Mouse (Mus musculus) neural tube, embryonic 11.5 days (tissue): ENCODE data around the gene Urb2. TPM values are rescaled to one million over a fixed set of nuclear protein-coding genes. Genes with fewer than 3 reads are reported as not detected.

Source experiments
- ATAC-seq: fragments of 200-750 bp; cut with Nextera tagmentation; 2 replicates; pipeline ENCODE4 v1.8.0; 2017; ENCODE audit warnings: moderate number of reproducible peaks, mild to moderate bottlenecking, moderate TSS enrichment, moderate library complexity; ENCODE audit not compliant: insufficient read depth, low FRiP score, low TSS enrichment
- DNase-seq: peaks from one replicate; pipeline ENCODE4 v3.0.0-alpha.2; 2015; ENCODE audit warnings: low spot score
- H3K27ac ChIP-seq: fragments of 300-500 bp; sonication (generic); 2 replicates; pipeline ENCODE4 v1.5.1; 2014; ENCODE audit warnings: low read depth, mild to moderate bottlenecking, low read length
- H3K27me3 ChIP-seq: fragments of 300-500 bp; sonication (generic); 2 replicates; pipeline ENCODE4 v1.6.1; 2014; ENCODE audit warnings: mild to moderate bottlenecking, low read length, mixed read lengths; ENCODE audit not compliant: control insufficient read depth, insufficient read depth
- H3K36me3 ChIP-seq: fragments of 300-500 bp; sonication (generic); 2 replicates; pipeline ENCODE4 v1.6.1; 2014; ENCODE audit warnings: mild to moderate bottlenecking, low read length, moderate library complexity, mixed read lengths; ENCODE audit not compliant: control insufficient read depth, insufficient read depth
- H3K4me1 ChIP-seq: fragments of 300-500 bp; sonication (generic); 2 replicates; pipeline ENCODE4 v1.6.1; 2014; ENCODE audit warnings: low read length, mixed read lengths; ENCODE audit not compliant: control insufficient read depth, insufficient read depth
- H3K4me2 ChIP-seq: fragments of 300-500 bp; sonication (generic); 2 replicates; pipeline ENCODE4 v1.6.1; 2014; ENCODE audit warnings: low read depth, mild to moderate bottlenecking, moderate library complexity
- H3K4me3 ChIP-seq: fragments of 300-500 bp; sonication (generic); 2 replicates; pipeline ENCODE4 v1.5.1; 2014; ENCODE audit warnings: low read depth, low read length
- H3K9ac ChIP-seq: fragments of 300-500 bp; sonication (generic); 2 replicates; pipeline ENCODE4 v1.6.1; 2014; ENCODE audit warnings: mild to moderate bottlenecking, low read length
- H3K9me3 ChIP-seq: fragments of 300-500 bp; sonication (generic); 2 replicates; pipeline ENCODE4 v1.6.1; 2016; ENCODE audit warnings: low read length; ENCODE audit not compliant: control insufficient read depth
- WGBS: fragments of 180-500 bp; shearing (Covaris S2); extraction: QIAGEN DNeasy Blood & Tissue Kit; methylation state at CpG from one replicate; pipeline ENCODE4 v1.1.7; 2014; 5-methylcytosine and 5-hydroxymethylcytosine counted together
- polyA plus RNA-seq: library from polyadenylated mRNA; unstranded; fragments of >200 nt; fragmentation: Nextera tagmentation; extraction: Ambion mirVana; gene quantifications from 2 replicates; pipeline ENCODE4 v1.2.1, GENCODE M21; 2014

Urb2 gene
- polyA plus RNA-seq, 1 experiment from 2014 or later: 9.7 TPM

DNA sequence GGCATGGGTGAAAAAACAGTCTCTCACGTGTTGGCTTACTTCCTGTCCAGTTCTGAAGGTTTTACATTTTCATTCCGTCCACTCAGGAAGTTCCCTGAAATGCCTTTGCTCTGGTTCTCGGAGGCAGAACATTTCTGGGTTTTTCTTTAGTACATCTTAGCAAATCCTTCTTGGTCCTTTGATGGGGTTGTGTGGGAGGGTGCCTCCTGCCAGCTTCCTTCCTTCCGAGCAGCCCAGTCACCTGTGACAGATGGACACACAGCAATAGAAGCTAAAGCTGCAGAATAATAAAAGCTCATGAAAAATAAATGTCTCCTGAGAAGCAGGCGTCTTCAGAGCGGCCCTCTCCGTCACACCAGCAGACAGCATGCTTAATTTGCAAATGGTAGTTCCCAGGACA lies 57.7 kb downstream of the Urb2 start:
- no peak for ATAC-seq
- no peak overlapping the region for H3K4me2 ChIP-seq
- no peaks in the 10 kb centered on the region for H3K36me3 ChIP-seq
- no peak overlapping the region for H3K4me3 ChIP-seq
- H3K27me3 ChIP-seq: no peaks in the 10 kb centered on the region
- WGBS: 59% methylated on average over 7 of the region's 7 CpGs
- no peaks in the 10 kb centered on the region for H3K9me3 ChIP-seq
- no peak overlapping the region for H3K9ac ChIP-seq
- no peaks in the 10 kb centered on the region for H3K4me1 ChIP-seq
- H3K27ac ChIP-seq: no peak overlapping the region
- DNase-seq: no peak

- ATAC-seq (no peak), DNase-seq (peak; percentile 7)
- H3K36me3 ChIP-seq: no peaks in the 10 kb centered on the region
- H3K27me3 ChIP-seq: no peaks in the 10 kb centered on the region
- H3K4me1 ChIP-seq: no peaks in the 10 kb centered on the region
- no peak overlapping the region for H3K4me2 ChIP-seq
- H3K9ac ChIP-seq: no peak overlapping the region
- 84% methylated on average over 21 of the region's 21 CpGs for WGBS
- no peak overlapping the region for H3K27ac ChIP-seq
- H3K9me3 ChIP-seq: no peaks in the 10 kb centered on the region
- no peak overlapping the region for H3K4me3 ChIP-seq
These were observed 59.4 kb downstream of the Urb2 start for GRCm38 (mm10) chr8:124080467-124081326.

DNA sequence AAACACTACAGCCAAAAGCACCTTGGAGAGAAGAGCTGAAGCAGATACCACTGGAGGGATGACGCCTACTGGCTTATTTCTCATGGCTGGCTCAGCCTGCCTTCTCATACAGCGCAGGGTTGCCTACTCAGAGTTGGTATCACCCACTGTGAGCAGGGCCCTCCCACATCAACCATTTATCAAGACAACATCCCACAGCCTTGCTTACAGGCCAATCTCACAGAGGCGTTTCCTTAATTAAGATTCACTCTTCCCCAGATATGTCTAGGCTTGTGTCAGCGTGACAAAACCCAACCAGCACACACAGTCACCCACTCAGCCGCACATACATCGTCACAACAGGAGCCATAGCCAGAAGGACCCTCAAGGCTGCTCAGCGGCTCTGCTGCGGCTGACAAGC lies 61.3 kb downstream of the Urb2 start:
- DNase-seq: no peak
- Histone ChIP-seq H3K9ac (no peak overlapping the region), H3K4me3 (no peak overlapping the region), H3K4me1 (no peaks in the 10 kb centered on the region), H3K36me3 (no peaks in the 10 kb centered on the region), H3K9me3 (no peaks in the 10 kb centered on the region), H3K27ac (no peak overlapping the region), H3K27me3 (no peaks in the 10 kb centered on the region), H3K4me2 (no peak overlapping the region)
- no peak for ATAC-seq
- 94% methylated on average over 8 of the region's 8 CpGs for WGBS

DNA sequence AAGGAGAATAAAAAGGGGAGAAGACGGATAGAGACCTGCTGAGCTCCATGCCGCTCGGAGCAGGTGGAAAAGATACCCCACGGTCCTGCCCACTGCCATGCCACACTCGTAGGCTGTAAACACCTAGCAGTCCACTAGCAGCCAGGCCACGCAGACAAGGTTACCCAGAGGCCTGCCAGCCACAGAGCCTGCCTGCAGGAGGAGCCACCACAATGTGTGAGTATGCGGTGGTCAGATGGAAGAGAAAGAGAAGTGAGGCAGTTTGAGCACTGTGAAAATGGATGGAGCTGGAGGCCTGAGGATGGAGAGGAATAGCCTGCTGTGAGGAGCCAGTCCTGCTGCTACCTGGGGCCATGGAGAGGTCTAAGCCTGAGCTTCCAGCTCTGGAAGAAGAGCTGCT lies 62.3 kb downstream of the Urb2 start:
- WGBS: 82% methylated on average over 7 of the region's 7 CpGs
- ATAC-seq (no peak), DNase-seq (peak; percentile 4)
- H3K9ac ChIP-seq: no peak overlapping the region
- no peak overlapping the region for H3K4me3 ChIP-seq
- no peaks in the 10 kb centered on the region for H3K9me3 ChIP-seq
- H3K4me1 ChIP-seq: no peaks in the 10 kb centered on the region
- no peaks in the 10 kb centered on the region for H3K36me3 ChIP-seq
- no peak overlapping the region for H3K4me2 ChIP-seq
- H3K27ac ChIP-seq: no peak overlapping the region
- no peaks in the 10 kb centered on the region for H3K27me3 ChIP-seq

DNA sequence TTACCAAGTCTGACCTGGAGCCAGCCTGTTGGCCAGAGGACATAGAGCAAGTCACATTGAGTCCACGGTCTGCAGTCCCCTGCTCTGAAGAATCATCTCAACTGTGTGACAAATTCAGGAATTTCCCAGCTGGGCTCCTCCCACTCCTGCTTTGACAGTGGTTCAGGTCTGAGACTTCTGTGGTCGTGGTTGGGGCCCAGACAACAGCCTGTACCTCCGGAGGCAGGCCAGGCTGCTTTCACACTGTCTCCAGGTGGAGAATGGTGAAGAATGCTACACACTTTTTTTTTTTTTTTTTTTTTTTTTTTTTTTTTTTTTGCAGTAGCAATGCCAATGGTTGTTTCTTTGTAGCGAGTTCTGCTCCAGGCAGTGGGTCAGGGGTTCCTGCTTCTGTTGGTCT lies 64.4 kb downstream of the Urb2 start:
- no peaks in the 10 kb centered on the region for H3K36me3 ChIP-seq

GRCm38 (mm10) chr8:124088092-124088613 lies 66.8 kb downstream of the Urb2 start:
- H3K36me3 ChIP-seq: no peaks in the 10 kb centered on the region
- DNase-seq: no peak
- no peak overlapping the region for H3K9ac ChIP-seq
- H3K4me2 ChIP-seq: no peak overlapping the region
- no peak overlapping the region for H3K27ac ChIP-seq
- H3K9me3 ChIP-seq: no peaks in the 10 kb centered on the region
- WGBS: 49% methylated on average over 11 of the region's 11 CpGs
- no peak overlapping the region for H3K4me3 ChIP-seq
- no peaks in the 10 kb centered on the region for H3K4me1 ChIP-seq
- ATAC-seq: no peak
- H3K27me3 ChIP-seq: no peaks in the 10 kb centered on the region

More for the DNA sequence above, 64.4 kb downstream of the Urb2 start:
- Histone ChIP-seq H3K27ac (no peak overlapping the region), H3K4me2 (no peak overlapping the region), H3K4me1 (no peaks in the 10 kb centered on the region), H3K27me3 (no peaks in the 10 kb centered on the region), H3K9ac (no peak overlapping the region), H3K4me3 (no peak overlapping the region), H3K9me3 (no peaks in the 10 kb centered on the region)
- no peak for ATAC-seq
- peak; percentile 7 for DNase-seq
- WGBS: 69% methylated on average over 4 of the region's 4 CpGs

DNA sequence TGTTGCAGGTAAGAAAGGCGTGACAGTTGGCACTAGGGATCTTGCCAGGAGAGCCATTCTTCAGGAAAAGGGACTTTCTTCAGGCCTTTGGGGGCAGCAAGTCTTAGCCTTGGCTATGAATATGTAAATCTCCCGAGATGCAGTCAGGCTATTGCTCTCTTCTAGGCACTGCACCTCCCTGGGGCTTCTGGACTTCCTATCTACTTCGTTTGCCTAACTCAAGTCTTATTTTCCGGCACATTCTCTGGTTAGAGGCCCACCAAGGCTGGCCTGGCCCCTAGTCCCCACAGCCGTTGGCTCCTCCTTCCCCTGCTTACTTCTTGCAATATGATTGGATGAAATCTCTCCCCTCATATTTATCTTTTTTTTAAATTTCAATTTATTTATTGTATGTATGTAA lies 67.7 kb downstream of the Urb2 start:
- no peak overlapping the region for H3K27ac ChIP-seq
- DNase-seq: no peak
- 84% methylated on average over 5 of the region's 5 CpGs for WGBS
- H3K36me3 ChIP-seq: no peaks in the 10 kb centered on the region
- no peak for ATAC-seq
- no peaks in the 10 kb centered on the region for H3K9me3 ChIP-seq
- H3K4me2 ChIP-seq: no peak overlapping the region
- no peaks in the 10 kb centered on the region for H3K27me3 ChIP-seq
- no peak overlapping the region for H3K4me3 ChIP-seq
- H3K4me1 ChIP-seq: no peaks in the 10 kb centered on the region
- no peak overlapping the region for H3K9ac ChIP-seq

GRCm38 (mm10) chr8:124090473-124090872 lies 69.2 kb downstream of the Urb2 start:
- Histone ChIP-seq H3K9me3 (no peaks in the 10 kb centered on the region), H3K27ac (no peak overlapping the region), H3K4me2 (no peak overlapping the region), H3K36me3 (no peaks in the 10 kb centered on the region), H3K4me3 (no peak overlapping the region), H3K4me1 (no peaks in the 10 kb centered on the region), H3K9ac (no peak overlapping the region), H3K27me3 (no peaks in the 10 kb centered on the region)
- no peak for ATAC-seq
- DNase-seq: no peak
- WGBS: 88% methylated on average over 5 of the region's 5 CpGs
